Mouse (Mus musculus): ENCODE data around the gene Nxf2. TPM values are rescaled to one million over a fixed set of nuclear protein-coding genes. Genes with fewer than 3 reads are reported as not detected.

The Nxf2 gene
- 0.27 and 0.43 TPM in 2 replicates for polyA plus RNA-seq (2014; fragmentation: Nextera tagmentation; extraction: Ambion mirVana)

DNA sequence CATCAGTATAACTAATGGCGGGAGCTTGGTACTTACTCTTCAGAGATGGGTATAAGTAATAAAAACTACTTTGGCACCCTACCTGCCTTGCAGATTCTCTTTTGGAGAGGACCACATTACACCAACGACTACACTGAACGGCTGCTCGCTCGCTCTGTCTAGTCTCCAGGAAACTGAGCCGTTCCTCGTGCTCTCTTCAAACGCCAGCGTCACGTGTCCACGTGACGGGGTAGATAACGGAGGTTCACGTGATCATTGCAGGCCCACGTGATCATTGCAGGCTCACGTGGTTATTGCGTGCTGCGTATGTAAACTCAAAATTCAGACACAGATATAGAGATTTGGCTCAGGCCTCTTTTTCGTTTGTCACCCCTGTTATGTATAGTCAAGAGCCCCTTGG, at the start of gene Nxf2:
Gene Nxf2 (minus strand): TSS at position 209 of the 400 bp plus-strand sequence.
- no peak within 1 kb of the TSS for H3K9ac ChIP-seq (replicated peaks; ENCODE audit: low read length)
- no peaks in the 10 kb centered on the region for H3K9me3 ChIP-seq (ENCODE audit: control insufficient read depth, low read length)
- DNase-seq (no peak), ATAC-seq (ENCODE audit: low FRiP score, low TSS enrichment) (no peak)
- H3K4me1 ChIP-seq (ENCODE audit: control insufficient read depth, insufficient read depth, low read length) = no peaks in the 10 kb centered on the region
- peak within 1 kb of the TSS; percentile 26 for H3K4me3 ChIP-seq (replicated peaks; ENCODE audit: low read depth, low read length)
- no peak within 1 kb of the TSS for H3K27ac ChIP-seq (replicated peaks; ENCODE audit: low read depth, low read length)
- H3K36me3 ChIP-seq (ENCODE audit: control insufficient read depth, insufficient read depth, low read length) = no peaks in the 10 kb centered on the region
- H3K4me2 ChIP-seq (ENCODE audit: low read length) = peak within 1 kb of the TSS; percentile 47
- 90% methylated on average over 19 of the region's 19 CpGs for WGBS
- H3K27me3 ChIP-seq (ENCODE audit: control insufficient read depth, insufficient read depth, low read length) = no peaks in the 10 kb centered on the region

GRCm38 (mm10) chrX:135011381-135011780, 46.8 kb upstream of the Nxf2 start:
- Histone ChIP-seq H3K9me3 (ENCODE audit: control insufficient read depth, low read length) (no peaks in the 10 kb centered on the region), H3K4me1 (ENCODE audit: control insufficient read depth, insufficient read depth, low read length) (no peaks in the 10 kb centered on the region), H3K4me2 (ENCODE audit: low read length) (no peak overlapping the region), H3K36me3 (ENCODE audit: control insufficient read depth, insufficient read depth, low read length) (no peaks in the 10 kb centered on the region), H3K4me3 (replicated peaks; ENCODE audit: low read depth, low read length) (no peak overlapping the region), H3K9ac (replicated peaks; ENCODE audit: low read length) (no peak overlapping the region), H3K27me3 (ENCODE audit: control insufficient read depth, insufficient read depth, low read length) (no peaks in the 10 kb centered on the region), H3K27ac (replicated peaks; ENCODE audit: low read depth, low read length) (no peak overlapping the region)
- no peak for ATAC-seq (ENCODE audit: low FRiP score, low TSS enrichment)
- no peak for DNase-seq
- 72% methylated on average over 3 of the region's 3 CpGs for WGBS

- Histone ChIP-seq H3K4me3 (replicated peaks; ENCODE audit: low read depth, low read length) (peak overlapping the region; percentile 63), H3K9me3 (ENCODE audit: control insufficient read depth, low read length) (no peaks in the 10 kb centered on the region), H3K4me2 (ENCODE audit: low read length) (peak overlapping the region; percentile 43), H3K9ac (replicated peaks; ENCODE audit: low read length) (peak overlapping the region; percentile 40; the same call in 1 of the 2 replicates), H3K27ac (replicated peaks; ENCODE audit: low read depth, low read length) (peak overlapping the region; percentile 74), H3K36me3 (ENCODE audit: control insufficient read depth, insufficient read depth, low read length) (no peaks in the 10 kb centered on the region), H3K4me1 (ENCODE audit: control insufficient read depth, insufficient read depth, low read length) (no peaks in the 10 kb centered on the region), H3K27me3 (ENCODE audit: control insufficient read depth, insufficient read depth, low read length) (no peaks in the 10 kb centered on the region)
- DNase-seq (no peak), ATAC-seq (ENCODE audit: low FRiP score, low TSS enrichment) (peak; percentile 44)
- WGBS = 30% methylated on average over 6 of the region's 6 CpGs
Observed at GRCm38 (mm10) chrX:135009471-135009815, 44.9 kb upstream of the Nxf2 start.

DNA sequence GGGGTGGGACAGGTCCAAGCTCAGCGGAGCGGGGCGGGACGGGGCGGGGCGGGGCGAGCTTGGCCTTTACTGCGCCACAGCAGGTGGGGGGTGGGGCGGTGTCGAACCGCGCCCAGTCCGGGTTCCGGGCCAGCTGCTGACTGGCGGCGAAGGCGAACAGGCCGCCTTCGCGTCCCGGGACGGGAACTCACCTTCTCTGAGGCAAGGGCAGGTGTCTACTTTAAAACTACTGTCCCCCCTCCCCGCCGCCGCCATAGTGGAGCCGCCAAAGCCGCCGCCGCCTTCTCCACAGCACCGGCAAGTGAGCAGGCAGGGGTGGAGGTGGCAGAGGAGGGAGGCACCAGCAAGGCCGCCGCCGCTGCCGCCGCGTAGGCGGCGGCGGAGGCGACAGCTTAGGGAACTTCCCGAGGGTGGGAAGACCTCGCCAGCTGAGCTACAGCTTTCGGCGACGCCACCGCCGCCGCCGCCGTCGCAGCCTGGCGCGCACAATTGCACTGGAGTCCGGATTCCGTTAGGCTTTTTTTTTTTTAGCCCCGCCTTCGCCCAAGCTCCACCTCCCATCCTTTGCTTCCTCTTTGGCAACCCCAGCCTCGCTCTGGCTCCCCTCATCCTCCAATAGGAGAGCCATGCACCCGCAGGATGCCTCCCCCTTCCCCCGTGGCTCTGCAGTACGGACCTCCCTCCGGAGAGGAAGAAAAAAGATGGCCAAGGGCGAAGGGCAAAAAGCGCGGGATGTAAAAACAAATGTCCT, 44.3 kb upstream of the Nxf2 start, which contains the start of gene Zmat1:
Gene Zmat1 (minus strand): TSS at position 490 of the 751 bp plus-strand sequence.
- no peaks in the 10 kb centered on the region for H3K27me3 ChIP-seq (ENCODE audit: control insufficient read depth, insufficient read depth, low read length)
- no peaks in the 10 kb centered on the region for H3K4me1 ChIP-seq (ENCODE audit: control insufficient read depth, insufficient read depth, low read length)
- peak within 1 kb of the TSS; percentile 77 for H3K9ac ChIP-seq (replicated peaks; ENCODE audit: low read length)
- H3K4me2 ChIP-seq (ENCODE audit: low read length) = peak within 1 kb of the TSS; percentile 43
- WGBS = 21% methylated on average over 52 of the region's 65 CpGs
- ATAC-seq (ENCODE audit: low FRiP score, low TSS enrichment) (peak; percentile 99), DNase-seq (peak; percentile 91)
- H3K4me3 ChIP-seq (replicated peaks; ENCODE audit: low read depth, low read length) = peak within 1 kb of the TSS; percentile 63
- H3K9me3 ChIP-seq (ENCODE audit: control insufficient read depth, low read length) = no peaks in the 10 kb centered on the region
- H3K36me3 ChIP-seq (ENCODE audit: control insufficient read depth, insufficient read depth, low read length) = no peaks in the 10 kb centered on the region
- H3K27ac ChIP-seq (replicated peaks; ENCODE audit: low read depth, low read length) = peak within 1 kb of the TSS; percentile 94

GRCm38 (mm10) chrX:135008021-135008420, 43.5 kb upstream of the Nxf2 start:
- Histone ChIP-seq H3K27ac (replicated peaks; ENCODE audit: low read depth, low read length) (no peak overlapping the region; the same call in 1 of the 2 replicates), H3K4me3 (replicated peaks; ENCODE audit: low read depth, low read length) (peak overlapping the region; percentile 63), H3K27me3 (ENCODE audit: control insufficient read depth, insufficient read depth, low read length) (no peaks in the 10 kb centered on the region), H3K36me3 (ENCODE audit: control insufficient read depth, insufficient read depth, low read length) (no peaks in the 10 kb centered on the region), H3K4me2 (ENCODE audit: low read length) (peak overlapping the region; percentile 43), H3K9me3 (ENCODE audit: control insufficient read depth, low read length) (no peaks in the 10 kb centered on the region), H3K9ac (replicated peaks; ENCODE audit: low read length) (no peak overlapping the region), H3K4me1 (ENCODE audit: control insufficient read depth, insufficient read depth, low read length) (no peaks in the 10 kb centered on the region)
- 27% methylated on average over 5 of the region's 5 CpGs for WGBS
- DNase-seq = no peak
- no peak for ATAC-seq (ENCODE audit: low FRiP score, low TSS enrichment)

DNA sequence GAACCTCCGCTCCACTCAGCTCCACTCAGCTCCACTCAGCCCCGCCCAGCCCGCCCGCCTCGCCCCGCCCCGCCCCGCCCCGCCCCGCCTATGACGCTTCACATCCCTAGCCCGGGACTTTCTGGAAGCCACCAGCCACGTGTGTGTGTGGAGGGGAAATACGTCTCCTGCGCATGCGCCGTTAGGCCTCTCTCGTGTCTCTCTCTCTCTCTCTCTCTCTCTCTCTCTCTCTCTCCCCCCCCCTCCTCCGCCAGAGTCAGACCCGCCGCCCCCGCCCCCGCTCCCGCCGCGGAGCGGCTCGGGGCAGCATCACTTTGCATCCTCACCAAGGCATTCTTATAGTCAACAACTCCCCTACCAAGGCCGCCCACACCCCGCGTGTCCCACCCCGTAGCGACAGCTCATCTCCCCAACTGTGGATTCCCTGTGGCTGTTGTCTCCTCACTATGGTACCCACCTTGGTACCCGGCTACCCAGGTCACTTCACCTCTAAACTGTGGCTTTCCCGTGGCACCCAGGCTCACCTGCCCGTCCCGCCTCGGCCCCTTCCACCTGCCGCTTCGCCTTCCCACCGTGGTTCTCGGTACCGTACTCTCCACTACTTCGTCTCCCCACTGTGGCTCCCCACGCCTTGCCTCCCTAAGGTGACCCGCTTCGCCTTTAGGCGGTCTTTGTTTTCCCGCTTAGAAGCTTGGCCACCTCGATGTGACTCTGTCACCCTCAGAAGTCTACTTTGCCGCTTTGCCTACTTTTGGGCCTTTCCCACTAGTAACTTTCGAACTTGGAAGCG, 1.1 kb downstream of the Nxf2 start:
- DNase-seq (peak; percentile 82), ATAC-seq (ENCODE audit: low FRiP score, low TSS enrichment) (peak; percentile 87)
- Histone ChIP-seq H3K4me2 (ENCODE audit: low read length) (peak overlapping the region; percentile 47), H3K4me3 (replicated peaks; ENCODE audit: low read depth, low read length) (peak overlapping the region; percentile 26), H3K27ac (replicated peaks; ENCODE audit: low read depth, low read length) (no peak overlapping the region), H3K9me3 (ENCODE audit: control insufficient read depth, low read length) (no peaks in the 10 kb centered on the region), H3K9ac (replicated peaks; ENCODE audit: low read length) (no peak overlapping the region), H3K36me3 (ENCODE audit: control insufficient read depth, insufficient read depth, low read length) (no peaks in the 10 kb centered on the region), H3K4me1 (ENCODE audit: control insufficient read depth, insufficient read depth, low read length) (no peaks in the 10 kb centered on the region), H3K27me3 (ENCODE audit: control insufficient read depth, insufficient read depth, low read length) (no peaks in the 10 kb centered on the region)
- 50% methylated on average over 50 of the region's 53 CpGs for WGBS

GRCm38 (mm10) chrX:134930361-134930760, 34.2 kb downstream of the Nxf2 start:
- Histone ChIP-seq H3K4me2 (ENCODE audit: low read length) (no peak overlapping the region), H3K27ac (replicated peaks; ENCODE audit: low read depth, low read length) (no peak overlapping the region), H3K4me1 (ENCODE audit: control insufficient read depth, insufficient read depth, low read length) (no peaks in the 10 kb centered on the region), H3K4me3 (replicated peaks; ENCODE audit: low read depth, low read length) (no peak overlapping the region), H3K9me3 (ENCODE audit: control insufficient read depth, low read length) (no peaks in the 10 kb centered on the region), H3K27me3 (ENCODE audit: control insufficient read depth, insufficient read depth, low read length) (no peaks in the 10 kb centered on the region), H3K36me3 (ENCODE audit: control insufficient read depth, insufficient read depth, low read length) (no peaks in the 10 kb centered on the region), H3K9ac (replicated peaks; ENCODE audit: low read length) (no peak overlapping the region)
- 39% methylated on average over 5 of the region's 5 CpGs for WGBS
- peak; percentile 72 for DNase-seq
- no peak for ATAC-seq (ENCODE audit: low FRiP score, low TSS enrichment)

GRCm38 (mm10) chrX:134929927-134930326, 34.6 kb downstream of the Nxf2 start:
- Histone ChIP-seq H3K4me1 (ENCODE audit: control insufficient read depth, insufficient read depth, low read length) (no peaks in the 10 kb centered on the region), H3K36me3 (ENCODE audit: control insufficient read depth, insufficient read depth, low read length) (no peaks in the 10 kb centered on the region), H3K27me3 (ENCODE audit: control insufficient read depth, insufficient read depth, low read length) (no peaks in the 10 kb centered on the region), H3K4me3 (replicated peaks; ENCODE audit: low read depth, low read length) (no peak overlapping the region), H3K9me3 (ENCODE audit: control insufficient read depth, low read length) (no peaks in the 10 kb centered on the region), H3K9ac (replicated peaks; ENCODE audit: low read length) (no peak overlapping the region), H3K27ac (replicated peaks; ENCODE audit: low read depth, low read length) (no peak overlapping the region), H3K4me2 (ENCODE audit: low read length) (no peak overlapping the region)
- DNase-seq (no peak), ATAC-seq (ENCODE audit: low FRiP score, low TSS enrichment) (no peak)
- WGBS = 76% methylated on average over 5 of the region's 5 CpGs

All from midbrain, embryonic 14.5 days (tissue).